Mouse (Mus musculus): ENCODE results near the gene Pde12.
A peak's percentile ranks its signal among the peaks of the same experiment; 100 is the strongest.

Pde12 gene

DNA sequence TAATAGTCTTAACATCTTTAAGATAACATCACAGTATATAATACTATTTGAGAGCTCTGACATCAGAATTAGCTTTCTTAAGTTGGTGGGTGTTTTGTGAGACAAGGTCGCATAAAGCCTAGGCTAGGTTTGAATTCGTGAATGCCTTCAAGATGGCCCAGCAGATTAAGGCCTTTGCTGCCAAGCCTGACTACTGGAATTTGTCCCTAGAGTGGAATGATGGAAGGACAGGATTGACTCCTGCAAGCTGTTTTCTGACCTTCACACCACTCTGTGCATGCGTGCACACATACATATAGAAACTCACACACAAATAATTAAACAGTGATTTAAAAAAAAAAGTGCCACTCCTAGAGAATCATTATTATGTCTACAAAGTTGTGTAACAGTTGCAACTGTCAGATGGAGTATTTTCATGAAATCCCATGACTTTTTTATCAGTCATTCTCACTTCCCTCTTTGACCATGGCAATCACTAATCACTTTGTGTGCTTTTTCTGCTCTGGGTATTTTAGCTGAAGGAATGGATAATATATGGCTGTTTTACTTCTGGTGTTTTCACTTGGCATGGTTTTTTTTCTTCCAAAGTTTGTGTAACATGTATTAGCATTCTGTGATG, 26.6 kb downstream of the Pde12 start:
- DNase-seq (ENCODE audit: extremely low read depth, low read depth), result no peak

DNA sequence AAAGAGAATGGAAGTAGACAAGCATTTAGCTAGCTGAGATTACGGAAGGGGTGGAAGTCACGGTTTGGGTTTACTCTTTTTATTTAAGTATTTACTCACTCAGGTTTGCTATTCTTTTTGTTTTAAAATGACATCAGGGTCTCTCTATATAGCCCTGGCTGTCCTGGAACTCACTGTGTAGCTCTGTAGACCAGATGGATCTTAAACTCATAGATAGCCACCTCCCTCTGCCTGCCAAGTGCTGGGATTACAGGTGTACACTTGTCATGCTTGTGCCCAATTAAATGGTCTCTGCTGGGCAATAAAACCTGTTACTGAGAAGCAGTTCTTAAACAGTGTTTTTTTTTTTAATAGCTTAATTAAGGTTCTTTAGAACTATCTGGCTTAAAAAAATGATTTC, 29.7 kb downstream of the Pde12 start:
- no peak for DNase-seq (ENCODE audit: extremely low read depth, low read depth)

DNA sequence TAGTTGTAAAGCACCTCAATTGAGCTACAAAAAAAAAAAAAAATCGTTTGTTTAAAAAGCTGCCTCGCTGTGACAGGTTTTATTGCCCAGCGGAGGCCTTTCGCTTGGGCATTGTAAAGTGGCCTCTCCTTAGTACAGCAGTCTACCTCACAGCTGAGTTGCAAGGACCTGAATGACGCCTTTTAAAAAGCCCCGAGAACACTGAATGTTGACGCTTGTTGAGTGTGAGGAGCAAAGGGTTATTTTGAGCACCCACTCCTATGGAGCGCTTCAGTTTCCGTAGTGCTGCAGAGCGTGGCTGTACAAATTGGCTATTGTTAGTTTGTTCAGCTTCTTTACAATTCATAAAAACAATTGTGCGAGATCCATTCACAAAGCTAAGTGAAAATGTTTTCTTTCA, 30.4 kb downstream of the Pde12 start:
- no peak for DNase-seq (ENCODE audit: extremely low read depth, low read depth)

GRCm38 (mm10) chr14:26638708-26639084, 31.0 kb downstream of the Pde12 start:
- DNase-seq (ENCODE audit: extremely low read depth, low read depth), result no peak

GRCm38 (mm10) chr14:26637851-26638707, 31.6 kb downstream of the Pde12 start, which contains the start of gene Arf4:
Arf4 (plus strand) TSS chr14:26638074.
- peak; percentile 97 for DNase-seq (ENCODE audit: extremely low read depth, low read depth)

DNA sequence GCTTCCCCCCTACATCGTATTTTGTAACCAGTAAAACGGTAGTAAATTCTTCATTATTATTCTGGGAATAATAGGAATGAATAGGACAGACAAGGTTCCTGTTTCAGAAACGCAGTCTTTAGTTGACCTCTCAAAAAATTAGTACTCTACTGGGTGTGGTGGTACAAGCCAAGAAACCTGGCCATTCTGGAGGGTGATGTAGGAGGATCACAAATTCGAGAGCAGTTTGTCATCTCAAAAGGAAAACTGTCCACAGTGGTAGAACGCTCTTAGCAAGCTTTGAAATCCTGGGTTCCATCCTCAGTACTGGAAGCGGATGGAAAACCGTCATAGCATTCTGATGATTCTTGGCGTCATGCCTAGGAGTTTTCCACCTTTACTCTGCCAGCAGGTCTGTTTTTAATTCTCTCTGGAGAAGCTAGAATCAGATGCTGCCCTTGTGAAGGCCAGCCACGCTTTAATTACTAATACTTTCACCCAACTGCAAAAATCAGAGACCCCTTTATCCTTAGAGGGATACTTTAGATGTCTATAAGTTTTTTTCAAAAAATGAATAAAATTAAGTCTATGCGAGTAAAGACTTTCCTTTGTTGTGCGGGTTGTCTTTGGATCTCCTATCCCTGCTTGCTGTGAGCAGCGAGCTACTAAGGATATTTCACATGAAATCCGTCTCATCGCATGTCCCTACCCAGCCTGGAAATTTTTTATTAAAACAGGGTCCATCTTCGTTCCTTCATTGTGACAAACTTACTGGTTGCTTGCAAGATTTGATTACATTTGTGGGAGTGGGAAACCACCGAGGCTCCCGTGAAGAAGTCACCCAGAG, 32.4 kb downstream of the Pde12 start:
- no peak for DNase-seq (ENCODE audit: extremely low read depth, low read depth)

GRCm38 (mm10) chr14:26626605-26627140, 43.0 kb downstream of the Pde12 start:
- DNase-seq (ENCODE audit: extremely low read depth, low read depth), result peak; percentile 56

DNA sequence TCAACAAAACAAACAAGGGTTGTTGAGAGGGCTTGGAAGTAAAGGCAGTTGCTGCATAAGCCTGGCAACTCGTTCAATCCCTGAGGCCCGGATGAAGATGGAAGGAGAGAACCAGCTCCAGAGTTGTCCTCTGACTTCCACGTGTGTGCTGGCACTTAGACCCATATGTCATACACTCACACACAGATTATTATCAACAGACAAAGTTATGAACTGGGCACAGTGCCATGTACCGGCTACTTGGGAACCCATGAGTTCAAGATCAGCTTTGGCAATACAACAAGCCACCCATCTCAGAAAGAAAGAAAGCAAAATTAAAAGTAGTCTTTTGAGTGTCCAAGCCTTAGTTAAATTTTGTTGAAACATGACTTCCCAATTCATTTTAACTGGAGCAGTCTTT, 44.4 kb downstream of the Pde12 start:
- no peak for DNase-seq (ENCODE audit: extremely low read depth, low read depth)

DNA sequence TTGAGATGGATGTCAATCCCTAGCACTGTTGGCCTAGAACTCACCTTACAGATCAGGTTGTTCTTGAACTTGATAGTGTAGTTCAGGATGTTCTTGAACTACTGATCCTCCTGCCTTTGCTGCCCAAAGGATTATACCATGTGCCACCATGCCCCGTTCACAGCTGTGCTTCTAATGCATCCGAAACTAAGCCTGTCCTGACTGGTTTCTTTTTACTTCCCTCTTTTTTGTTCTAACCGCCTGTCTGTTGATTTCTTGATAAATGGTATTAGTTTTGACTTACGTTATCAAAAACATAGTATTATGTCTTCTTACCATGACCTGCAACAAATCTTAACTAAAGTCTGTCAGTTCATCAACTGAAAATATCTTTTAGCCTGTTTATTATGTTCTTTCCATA, 59.0 kb downstream of the Pde12 start:
- DNase-seq (ENCODE audit: extremely low read depth, low read depth), result peak; percentile 61
